Mouse (Mus musculus) cerebellum, adult 9-10 months (tissue): ENCODE measurements around the gene Cfap65.

Experiments used
- DNase-seq: peaks from one replicate; pipeline ENCODE4 v3.0.0; 2022

The Cfap65 gene

GRCm38 (mm10) chr1:74935402-74935801, at the start of gene Cfap65:
Gene Cfap65, minus strand, starts transcription at chr1:74935599.
- no peak for DNase-seq

- DNase-seq: no peak
Observed at GRCm38 (mm10) chr1:74977001-74977400, 41.6 kb upstream of the Cfap65 start.

- DNase-seq: no peak
Observed at GRCm38 (mm10) chr1:74975936-74976335, 40.5 kb upstream of the Cfap65 start.

GRCm38 (mm10) chr1:74973590-74973989, 38.2 kb upstream of the Cfap65 start:
- no peak for DNase-seq

- no peak for DNase-seq
Observed at GRCm38 (mm10) chr1:74971353-74972050, 36.1 kb upstream of the Cfap65 start.

GRCm38 (mm10) chr1:74967962-74968580, 32.7 kb upstream of the Cfap65 start:
- DNase-seq: no peak

GRCm38 (mm10) chr1:74964494-74965215, 29.3 kb upstream of the Cfap65 start:
- peak; percentile 68 for DNase-seq

GRCm38 (mm10) chr1:74962853-74963227, 27.4 kb upstream of the Cfap65 start:
- DNase-seq: no peak

- DNase-seq: no peak
Observed at GRCm38 (mm10) chr1:74962126-74962852, 26.9 kb upstream of the Cfap65 start.

GRCm38 (mm10) chr1:74961722-74962121, 26.3 kb upstream of the Cfap65 start:
- no peak for DNase-seq

GRCm38 (mm10) chr1:74960059-74960458, 24.7 kb upstream of the Cfap65 start:
- DNase-seq: no peak

GRCm38 (mm10) chr1:74951556-74952210, 16.3 kb upstream of the Cfap65 start, which contains the start of gene Ihh:
Gene Ihh, minus strand, starts transcription at chr1:74951672.
- DNase-seq: no peak

- DNase-seq: no peak
Observed at GRCm38 (mm10) chr1:74950576-74951490, 15.4 kb upstream of the Cfap65 start.

- no peak for DNase-seq
Observed at GRCm38 (mm10) chr1:74950066-74950465, 14.7 kb upstream of the Cfap65 start.

- DNase-seq: no peak
Observed at GRCm38 (mm10) chr1:74949666-74950050, 14.3 kb upstream of the Cfap65 start.

GRCm38 (mm10) chr1:74948784-74949665, 13.6 kb upstream of the Cfap65 start:
- DNase-seq: peak; percentile 67

GRCm38 (mm10) chr1:74947986-74948670, 12.7 kb upstream of the Cfap65 start:
- no peak for DNase-seq

GRCm38 (mm10) chr1:74941651-74942360, 6.4 kb upstream of the Cfap65 start:
- no peak for DNase-seq

- DNase-seq: no peak
Observed at GRCm38 (mm10) chr1:74939762-74940161, 4.4 kb upstream of the Cfap65 start.
